Mouse (Mus musculus): ENCODE data around the gene Zfp341. TPM values are rescaled to one million over a fixed set of nuclear protein-coding genes. Genes with fewer than 3 reads are reported as not detected.

The Zfp341 gene
- polyA plus RNA-seq, 1 experiment = 3.4 TPM

DNA sequence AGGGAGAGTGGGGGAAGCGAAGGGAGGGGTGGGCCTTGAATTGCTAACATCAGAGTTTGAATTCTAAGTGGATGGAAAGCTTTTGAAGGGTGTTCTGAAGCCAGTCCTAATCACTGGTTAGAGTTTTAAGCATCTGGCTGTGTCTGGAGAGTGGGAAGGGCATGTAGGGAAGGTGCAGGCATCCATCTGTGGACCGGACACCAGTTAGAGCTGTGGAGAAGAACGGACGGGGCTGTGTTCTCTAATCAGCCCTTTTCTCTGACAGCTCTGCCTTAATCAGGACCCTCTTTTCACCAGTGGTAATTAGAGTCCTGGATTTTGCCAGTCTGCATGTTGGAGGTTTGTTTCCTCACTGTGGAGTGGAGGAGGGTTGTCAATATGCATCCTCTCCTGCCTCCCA is 46.0 kb downstream of the Zfp341 start:
- peak overlapping the region; percentile 97 for H3K4me3 ChIP-seq
- peak overlapping the region; percentile 93 for H3K4me2 ChIP-seq (ENCODE audit: low read depth)
- no peaks in the 10 kb centered on the region for H3K27me3 ChIP-seq (ENCODE audit: control insufficient read depth, insufficient read depth, insufficient read length)
- no peak overlapping the region for H3ac ChIP-seq (ENCODE audit: control insufficient read depth, insufficient read length)
- H3K79me2 ChIP-seq (ENCODE audit: control insufficient read depth, insufficient read depth) = peaks cover 70% of the 10 kb centered on the region
- peaks cover 8% of the 10 kb centered on the region for H3K36me3 ChIP-seq (ENCODE audit: control insufficient read depth, insufficient read depth)
- TF ChIP-seq CEBPB (IDR thresholded peaks at IDR 0.05; ENCODE audit: insufficient read depth, poor library complexity, severe bottlenecking) (no peak), POLR2AphosphoS2 (IDR thresholded peaks at IDR 0.05; ENCODE audit: insufficient read length, low read depth) (no peak), REST (IDR thresholded peaks at IDR 0.05; ENCODE audit: insufficient read depth, insufficient read length) (no peak), MAX (IDR thresholded peaks at IDR 0.05; ENCODE audit: low read depth) (no peak), MYOD1 (IDR thresholded peaks at IDR 0.05; ENCODE audit: control insufficient read depth in 1 of 3, insufficient read length in 2 of 3, low read depth in 2 of 3) (no peak), POLR2A (IDR thresholded peaks at IDR 0.05; ENCODE audit: insufficient read length, low read depth) (no peak), TCF12 (IDR thresholded peaks at IDR 0.05; ENCODE audit: insufficient read depth, poor library complexity, severe bottlenecking) (no peak), USF1 (IDR thresholded peaks at IDR 0.05; ENCODE audit: low read depth) (no peak), TCF3 (IDR thresholded peaks at IDR 0.05; ENCODE audit: insufficient read length, low read depth) (no peak), MYOG (IDR thresholded peaks at IDR 0.05; ENCODE audit: control insufficient read depth in 1 of 3, insufficient read depth in 1 of 3, insufficient read length in 2 of 3, low read depth in 2 of 3) (no peak), SRF (IDR thresholded peaks at IDR 0.05; ENCODE audit: control insufficient read depth, insufficient read length, low read depth) (no peak), E2F4 (IDR thresholded peaks at IDR 0.05; ENCODE audit: insufficient read depth) (no peak)

GRCm38 (mm10) chr2:154659531-154660074 is 46.5 kb downstream of the Zfp341 start:
- H3K79me2 ChIP-seq (ENCODE audit: control insufficient read depth, insufficient read depth) = peaks cover 75% of the 10 kb centered on the region
- peaks cover 8% of the 10 kb centered on the region for H3K36me3 ChIP-seq (ENCODE audit: control insufficient read depth, insufficient read depth)
- H3ac ChIP-seq (ENCODE audit: control insufficient read depth, insufficient read length) = no peak overlapping the region
- H3K4me2 ChIP-seq (ENCODE audit: low read depth) = peak overlapping the region; percentile 93
- peak overlapping the region; percentile 97 for H3K4me3 ChIP-seq
- no peak for TF ChIP-seq E2F4 (IDR thresholded peaks at IDR 0.05; ENCODE audit: insufficient read depth)
- no peak for TF ChIP-seq MAX (IDR thresholded peaks at IDR 0.05; ENCODE audit: low read depth)
- no peak for TF ChIP-seq MYOG (IDR thresholded peaks at IDR 0.05; ENCODE audit: control insufficient read depth in 1 of 3, insufficient read depth in 1 of 3, insufficient read length in 2 of 3, low read depth in 2 of 3)
- no peak for TF ChIP-seq SRF (IDR thresholded peaks at IDR 0.05; ENCODE audit: control insufficient read depth, insufficient read length, low read depth)
- TF ChIP-seq MYOD1 (IDR thresholded peaks at IDR 0.05; ENCODE audit: control insufficient read depth in 1 of 3, insufficient read length in 2 of 3, low read depth in 2 of 3) = no peak
- no peak for TF ChIP-seq TCF12 (IDR thresholded peaks at IDR 0.05; ENCODE audit: insufficient read depth, poor library complexity, severe bottlenecking)
- no peaks in the 10 kb centered on the region for H3K27me3 ChIP-seq (ENCODE audit: control insufficient read depth, insufficient read depth, insufficient read length)

DNA sequence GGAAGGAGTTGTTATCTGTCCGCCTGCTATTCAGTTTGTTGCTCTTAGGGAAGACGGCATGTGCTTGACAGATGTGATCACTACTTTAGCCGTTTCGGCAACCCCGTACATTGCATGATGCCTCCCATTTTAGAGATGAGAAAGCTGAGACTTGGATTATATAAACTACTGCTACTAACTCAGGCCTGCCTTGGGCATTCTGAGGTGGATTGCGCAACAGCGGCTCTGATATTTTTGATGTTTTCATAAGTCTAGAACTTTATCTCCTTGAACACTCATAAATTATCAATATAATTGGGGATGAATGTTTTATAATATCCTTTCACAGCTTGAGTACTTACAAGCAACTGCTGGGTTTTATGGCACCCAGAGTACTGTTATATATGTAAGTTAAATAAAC is 55.6 kb downstream of the Zfp341 start:
- Histone ChIP-seq H3K27me3 (ENCODE audit: control insufficient read depth, insufficient read depth, insufficient read length) (no peaks in the 10 kb centered on the region), H3ac (ENCODE audit: control insufficient read depth, insufficient read length) (no peak overlapping the region), H3K4me2 (ENCODE audit: low read depth) (no peak overlapping the region), H3K4me3 (no peak overlapping the region), H3K36me3 (ENCODE audit: control insufficient read depth, insufficient read depth) (no peaks in the 10 kb centered on the region), H3K79me2 (ENCODE audit: control insufficient read depth, insufficient read depth) (peaks cover 99% of the 10 kb centered on the region)
- TF ChIP-seq MYOD1 (IDR thresholded peaks at IDR 0.05; ENCODE audit: control insufficient read depth in 1 of 3, insufficient read length in 2 of 3, low read depth in 2 of 3) (no peak), CEBPB (IDR thresholded peaks at IDR 0.05; ENCODE audit: insufficient read depth, poor library complexity, severe bottlenecking) (peak; percentile 97)

- Histone ChIP-seq H3K27me3 (ENCODE audit: control insufficient read depth, insufficient read depth, insufficient read length) (no peaks in the 10 kb centered on the region), H3K36me3 (ENCODE audit: control insufficient read depth, insufficient read depth) (peaks cover 1% of the 10 kb centered on the region), H3ac (ENCODE audit: control insufficient read depth, insufficient read length) (no peak overlapping the region), H3K4me2 (ENCODE audit: low read depth) (no peak overlapping the region), H3K4me3 (no peak overlapping the region), H3K79me2 (ENCODE audit: control insufficient read depth, insufficient read depth) (peaks cover 99% of the 10 kb centered on the region)
- TF ChIP-seq MYOD1 (IDR thresholded peaks at IDR 0.05; ENCODE audit: control insufficient read depth in 1 of 3, insufficient read length in 2 of 3, low read depth in 2 of 3) (no peak), POLR2A (IDR thresholded peaks at IDR 0.05; ENCODE audit: insufficient read length, low read depth) (no peak), SRF (IDR thresholded peaks at IDR 0.05; ENCODE audit: control insufficient read depth, insufficient read length, low read depth) (no peak)
These were observed 57.0 kb downstream of the Zfp341 start for GRCm38 (mm10) chr2:154670106-154670505.

DNA sequence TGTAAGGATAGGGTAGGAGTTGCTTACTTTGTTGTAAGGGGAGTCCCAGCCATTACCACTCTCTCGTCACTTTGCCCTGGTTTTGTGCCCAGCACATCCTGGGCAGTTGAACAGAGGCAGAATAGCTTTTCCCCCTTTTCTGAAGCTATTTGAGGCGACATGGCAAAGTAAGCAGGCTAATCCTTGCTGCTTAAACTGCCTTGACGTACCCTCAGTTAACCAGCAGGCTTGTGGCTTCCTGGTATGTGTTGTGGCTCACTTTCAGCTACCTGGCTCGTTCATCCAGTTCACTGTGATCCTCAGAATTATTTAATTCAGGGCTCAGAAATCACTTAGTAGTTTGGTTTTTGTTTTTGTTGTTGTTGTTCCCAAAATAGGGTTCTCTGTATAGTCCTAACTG is 57.6 kb downstream of the Zfp341 start:
- TF ChIP-seq SRF (IDR thresholded peaks at IDR 0.05; ENCODE audit: control insufficient read depth, insufficient read length, low read depth) = no peak
- TF ChIP-seq USF1 (IDR thresholded peaks at IDR 0.05; ENCODE audit: low read depth) = no peak
- no peak for TF ChIP-seq TCF3 (IDR thresholded peaks at IDR 0.05; ENCODE audit: insufficient read length, low read depth)
- no peak for TF ChIP-seq POLR2AphosphoS2 (IDR thresholded peaks at IDR 0.05; ENCODE audit: insufficient read length, low read depth)
- TF ChIP-seq TCF12 (IDR thresholded peaks at IDR 0.05; ENCODE audit: insufficient read depth, poor library complexity, severe bottlenecking) = no peak
- TF ChIP-seq MAX (IDR thresholded peaks at IDR 0.05; ENCODE audit: low read depth) = no peak
- no peak for TF ChIP-seq POLR2A (IDR thresholded peaks at IDR 0.05; ENCODE audit: insufficient read length, low read depth)
- TF ChIP-seq MYOG (IDR thresholded peaks at IDR 0.05; ENCODE audit: control insufficient read depth in 1 of 3, insufficient read depth in 1 of 3, insufficient read length in 2 of 3, low read depth in 2 of 3) = no peak
- no peak for TF ChIP-seq E2F4 (IDR thresholded peaks at IDR 0.05; ENCODE audit: insufficient read depth)
- no peak for TF ChIP-seq REST (IDR thresholded peaks at IDR 0.05; ENCODE audit: insufficient read depth, insufficient read length)
- no peak for TF ChIP-seq CEBPB (IDR thresholded peaks at IDR 0.05; ENCODE audit: insufficient read depth, poor library complexity, severe bottlenecking)
- H3K36me3 ChIP-seq (ENCODE audit: control insufficient read depth, insufficient read depth) = peaks cover 8% of the 10 kb centered on the region
- no peak overlapping the region for H3ac ChIP-seq (ENCODE audit: control insufficient read depth, insufficient read length)
- peaks cover 99% of the 10 kb centered on the region for H3K79me2 ChIP-seq (ENCODE audit: control insufficient read depth, insufficient read depth)
- no peak overlapping the region for H3K4me3 ChIP-seq
- H3K4me2 ChIP-seq (ENCODE audit: low read depth) = no peak overlapping the region
- H3K27me3 ChIP-seq (ENCODE audit: control insufficient read depth, insufficient read depth, insufficient read length) = no peaks in the 10 kb centered on the region

Measured in myocyte (in vitro differentiated cells).